Mouse (Mus musculus) urinary bladder, postnatal 10 days (tissue): ENCODE measurements around the gene Zkscan7.

Experiments
- DNase-seq: peaks from one replicate; pipeline ENCODE4 v3.0.0; 2022; ENCODE audit warnings: low spot score

Zkscan7 gene

DNA sequence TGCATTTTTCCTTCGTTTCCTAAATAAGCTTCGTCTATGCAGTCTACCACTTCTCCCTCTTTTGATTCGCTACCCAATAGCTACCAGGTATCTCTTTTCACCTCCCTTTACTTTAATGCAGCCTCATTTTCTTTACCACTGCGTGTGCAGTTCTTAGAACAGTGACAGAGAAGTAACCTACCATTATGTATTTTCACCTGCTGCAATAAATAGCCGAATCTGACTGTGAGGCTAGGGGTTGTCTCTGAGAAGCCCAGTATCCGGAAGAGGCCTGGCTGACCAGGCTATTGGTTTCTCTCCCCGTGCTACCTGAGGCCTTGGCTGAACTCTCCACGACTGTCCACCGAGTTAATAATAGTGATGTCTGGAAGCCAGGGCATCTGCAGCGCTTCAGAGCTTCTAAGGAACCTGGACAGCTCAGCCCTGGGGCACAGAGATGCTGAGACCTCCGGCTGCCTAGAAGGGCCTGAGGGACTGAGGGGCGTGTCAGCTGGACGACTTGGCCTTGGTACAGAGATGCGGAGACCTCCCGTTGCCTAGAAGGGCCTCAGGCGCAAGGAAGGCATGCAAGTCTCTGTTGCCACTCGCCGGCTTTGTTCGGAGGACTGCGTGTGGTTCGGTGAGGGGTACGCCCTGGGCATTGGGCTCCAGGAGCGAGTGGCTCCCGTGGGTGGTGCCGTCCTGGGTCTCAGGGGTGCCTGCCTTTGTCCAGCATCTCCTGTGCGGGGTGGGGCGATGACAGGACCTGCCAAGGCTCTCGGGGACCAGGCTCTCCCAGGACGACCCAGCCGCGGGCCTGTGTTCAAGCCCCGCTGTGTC, 17.4 kb downstream of the Zkscan7 start:
- DNase-seq = no peak

- no peak for DNase-seq
Observed at GRCm38 (mm10) chr9:122922436-122922835, 37.0 kb downstream of the Zkscan7 start.

GRCm38 (mm10) chr9:122922936-122923381, 37.5 kb downstream of the Zkscan7 start, which contains the start of gene Zfp105:
TSS of gene Zfp105 (plus strand) at chr9:122923072.
- peak; percentile 18 for DNase-seq

DNA sequence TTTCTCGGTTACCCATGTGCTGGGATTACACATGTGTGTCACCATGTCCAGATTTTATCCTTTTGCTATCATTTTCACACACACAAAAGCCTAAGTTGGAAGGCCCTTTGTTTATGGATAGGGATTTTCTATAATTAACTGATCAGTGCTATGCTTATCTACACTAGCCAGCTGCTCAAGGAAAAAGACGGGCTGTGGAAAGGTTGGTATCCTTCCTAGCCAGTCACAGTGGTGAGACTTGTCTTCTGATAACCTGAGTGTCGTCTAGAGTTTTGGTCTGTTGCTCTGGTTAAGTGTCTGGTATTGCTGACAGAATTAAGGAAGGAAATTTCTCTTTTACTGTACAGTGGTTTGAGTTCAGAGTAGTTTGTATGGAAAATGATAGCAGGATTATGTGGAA, 43.4 kb downstream of the Zkscan7 start:
- DNase-seq = no peak
